In genomic region chr5:145167306-145167661, GRCm38 (mm10) we compare ENCODE assay signal across 8 mouse cellular contexts. TPM values are rescaled to one million over a fixed set of nuclear protein-coding genes. Genes with fewer than 3 reads are reported as not detected.
A peak's percentile ranks its signal among the peaks of the same experiment; 100 is the strongest.
DNase-seq lines count a peak whose midpoint lies in the region; ATAC-seq and TF ChIP-seq lines count a peak whose summit lies in the region.

No protein-coding gene starts in this region.

- H3K4me3 ChIP-seq in testis, adult 2 months (ENCODE audit: control insufficient read depth, low read depth, low read length): peak overlapping the region; percentile 98
- peak overlapping the region; percentile 99 for H3K4me3 ChIP-seq in liver, embryonic 11.5 days (ENCODE audit: low read depth, low read length)

- peak overlapping the region; percentile 75 for H3K4me2 ChIP-seq in liver, embryonic 11.5 days

- under 1% methylated on average over 26 of the region's 28 CpGs for WGBS in liver, embryonic 11.5 days

- TF ChIP-seq CTCF in testis, adult 2 months (IDR thresholded peaks at IDR 0.05; ENCODE audit: control insufficient read depth, insufficient read depth, insufficient replicate concordance, low read depth, low read length): no peak

- H3K9ac ChIP-seq in liver, embryonic 11.5 days (ENCODE audit: low read depth, low read length): peak overlapping the region; percentile 99

- no peaks in the 10 kb centered on the region; the same call in 1 of the 2 replicates for H3K36me3 ChIP-seq in testis, adult 2 months (ENCODE audit: control insufficient read depth, insufficient read depth, low read length)
- H3K36me3 ChIP-seq in liver, embryonic 11.5 days (ENCODE audit: control insufficient read depth, insufficient read depth, low read length): peaks cover 34% of the 10 kb centered on the region; the same call in 1 of the 2 replicates

- peaks cover 14% of the 10 kb centered on the region for H3K4me1 ChIP-seq in testis, adult 2 months (ENCODE audit: control insufficient read depth, insufficient read depth, low read length)
- H3K4me1 ChIP-seq in liver, embryonic 11.5 days (replicated peaks; ENCODE audit: control insufficient read depth, insufficient read depth, low read length): peaks cover 13% of the 10 kb centered on the region

- no peak for TF ChIP-seq POLR2A in testis, adult 2 months (IDR thresholded peaks at IDR 0.05; ENCODE audit: control insufficient read depth, low read depth, low read length)

- no peaks in the 10 kb centered on the region for H3K27me3 ChIP-seq in testis, adult 2 months (ENCODE audit: control insufficient read depth, insufficient read depth, low read length)
- no peaks in the 10 kb centered on the region for H3K27me3 ChIP-seq in liver, embryonic 11.5 days (replicated peaks; ENCODE audit: control insufficient read depth, insufficient read depth, low read length)

- peak overlapping the region; percentile 89 for H3K27ac ChIP-seq in testis, adult 2 months (ENCODE audit: control insufficient read depth, insufficient read depth, low read depth, low read length)
- peak overlapping the region; percentile 88 for H3K27ac ChIP-seq in liver, embryonic 11.5 days (ENCODE audit: low read depth, low read length)

- no peaks in the 10 kb centered on the region for H3K9me3 ChIP-seq in liver, embryonic 11.5 days (ENCODE audit: control insufficient read depth, low read length)

- peak; percentile 30; the same call in 1 of the 2 replicates for ATAC-seq in liver, embryonic 11.5 days (replicated peaks; ENCODE audit: low FRiP score)

- DNase-seq in adrenal gland, adult 8-10 months: peak; percentile 32
- no peak for DNase-seq in adrenal gland, adult (ENCODE audit: inconsistent age in 2 of 2, low spot score in 1 of 2)
- DNase-seq in testis, postnatal 10 days (ENCODE audit: low spot score): no peak
- DNase-seq in liver, embryonic 11.5 days (ENCODE audit: low spot score): no peak
- DNase-seq in ovary, postnatal 36 days (ENCODE audit: low spot score): no peak
- no peak for DNase-seq in frontal cortex, postnatal 14 days (ENCODE audit: low spot score in 2 of 2)
- no peak for DNase-seq in kidney, adult 11 months

RNA-seq across cellular contexts. Expression of gene Cpsf4, which starts 0.3 kb away (rescaled TPM):
- 10 to 100 TPM; 18.7 to 22.3 (median 20.5) TPM for total RNA-seq in adrenal gland, adult 8-10 months (2022)
- polyA plus RNA-seq in testis, adult 2 months (2012; rRNA removed): 23.0 and 25.5 TPM in 2 replicates
- polyA plus RNA-seq in liver, embryonic 11.5 days (2014; fragmentation: Nextera tagmentation; extraction: Ambion mirVana): 38.6 and 44.1 TPM in 2 replicates

RNA-seq across cellular contexts. Expression of gene Ptcd1, which starts 0.4 kb away (rescaled TPM):
- 10 to 100 TPM; 29.0 to 30.6 (median 29.9) TPM for total RNA-seq in adrenal gland, adult 8-10 months (2022)
- 19.5 and 22.2 TPM in 2 replicates for polyA plus RNA-seq in testis, adult 2 months (2012; rRNA removed)
- polyA plus RNA-seq in liver, embryonic 11.5 days (2014; fragmentation: Nextera tagmentation; extraction: Ambion mirVana): 15.7 and 17.6 TPM in 2 replicates

RNA-seq across cellular contexts. Expression of gene Atp5j2, which starts 24.6 kb away (rescaled TPM):
- 100 to 1,000 TPM; 319 to 686 (median 419) TPM for total RNA-seq in adrenal gland, adult 8-10 months (2022)
- 98.4 and 101 TPM in 2 replicates for polyA plus RNA-seq in testis, adult 2 months (2012; rRNA removed)
- 528 and 573 TPM in 2 replicates for polyA plus RNA-seq in liver, embryonic 11.5 days (2014; fragmentation: Nextera tagmentation; extraction: Ambion mirVana)

RNA-seq across cellular contexts. Expression of gene Bud31, which starts 27.1 kb away (rescaled TPM):
- 10 to 100 TPM; 93.0 to 98.7 (median 95.5) TPM for total RNA-seq in adrenal gland, adult 8-10 months (2022)
- 86.5 and 87.0 TPM in 2 replicates for polyA plus RNA-seq in testis, adult 2 months (2012; rRNA removed)
- 233 and 243 TPM in 2 replicates for polyA plus RNA-seq in liver, embryonic 11.5 days (2014; fragmentation: Nextera tagmentation; extraction: Ambion mirVana)

RNA-seq across cellular contexts. Expression of gene Pdap1, which starts 27.2 kb away (rescaled TPM):
- 10 to 100 TPM; 60.2 to 98.3 (median 79.4) TPM for total RNA-seq in adrenal gland, adult 8-10 months (2022)
- 31.2 and 31.7 TPM in 2 replicates for polyA plus RNA-seq in testis, adult 2 months (2012; rRNA removed)
- polyA plus RNA-seq in liver, embryonic 11.5 days (2014; fragmentation: Nextera tagmentation; extraction: Ambion mirVana): 104 and 122 TPM in 2 replicates
